Mouse (Mus musculus): Measurements from ENCODE around the gene Gm614.

Gene Gm614

DNA sequence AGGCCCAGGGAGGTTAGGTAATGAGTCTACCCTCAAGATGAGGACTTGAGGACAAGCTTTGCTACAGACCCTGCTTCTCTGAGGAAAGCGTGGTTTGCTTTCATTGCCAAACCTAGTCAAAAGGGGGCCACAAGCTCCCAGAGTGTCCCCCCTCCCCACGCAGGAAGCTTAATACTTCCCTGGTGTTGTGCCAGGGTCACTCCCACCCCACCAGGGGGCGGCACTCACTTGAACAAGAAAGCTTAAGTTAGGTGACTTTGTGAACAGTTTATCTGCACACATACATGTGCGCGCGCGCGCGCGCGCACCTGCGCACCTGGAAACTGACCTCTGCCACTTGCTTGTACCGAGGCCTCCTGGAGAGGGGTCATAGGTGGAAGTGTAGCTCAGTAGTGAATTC lies 7.2 kb downstream of the Gm614 start:
- DNase-seq, result peak; percentile 40 to 64

DNA sequence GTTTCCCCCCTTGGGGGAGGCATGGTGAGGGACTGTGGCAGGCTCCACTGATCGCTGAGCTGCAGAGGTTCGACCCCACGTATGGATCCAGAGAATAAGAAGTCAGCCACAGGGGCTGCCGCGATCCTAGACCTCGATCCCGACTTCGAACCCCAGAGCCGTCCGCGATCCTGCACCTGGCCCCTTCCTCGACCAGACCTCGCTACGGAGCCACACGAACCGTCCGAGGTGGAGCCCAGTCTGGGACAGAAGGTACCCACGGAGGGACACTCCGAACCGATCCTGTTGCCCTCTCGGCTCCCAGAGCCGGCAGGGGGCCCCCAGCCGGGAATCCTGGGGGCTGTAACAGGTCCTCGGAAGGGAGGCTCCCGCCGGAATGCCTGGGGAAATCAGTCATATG lies 9.1 kb downstream of the Gm614 start:
- DNase-seq, result peak; percentile 32 to 51

DNA sequence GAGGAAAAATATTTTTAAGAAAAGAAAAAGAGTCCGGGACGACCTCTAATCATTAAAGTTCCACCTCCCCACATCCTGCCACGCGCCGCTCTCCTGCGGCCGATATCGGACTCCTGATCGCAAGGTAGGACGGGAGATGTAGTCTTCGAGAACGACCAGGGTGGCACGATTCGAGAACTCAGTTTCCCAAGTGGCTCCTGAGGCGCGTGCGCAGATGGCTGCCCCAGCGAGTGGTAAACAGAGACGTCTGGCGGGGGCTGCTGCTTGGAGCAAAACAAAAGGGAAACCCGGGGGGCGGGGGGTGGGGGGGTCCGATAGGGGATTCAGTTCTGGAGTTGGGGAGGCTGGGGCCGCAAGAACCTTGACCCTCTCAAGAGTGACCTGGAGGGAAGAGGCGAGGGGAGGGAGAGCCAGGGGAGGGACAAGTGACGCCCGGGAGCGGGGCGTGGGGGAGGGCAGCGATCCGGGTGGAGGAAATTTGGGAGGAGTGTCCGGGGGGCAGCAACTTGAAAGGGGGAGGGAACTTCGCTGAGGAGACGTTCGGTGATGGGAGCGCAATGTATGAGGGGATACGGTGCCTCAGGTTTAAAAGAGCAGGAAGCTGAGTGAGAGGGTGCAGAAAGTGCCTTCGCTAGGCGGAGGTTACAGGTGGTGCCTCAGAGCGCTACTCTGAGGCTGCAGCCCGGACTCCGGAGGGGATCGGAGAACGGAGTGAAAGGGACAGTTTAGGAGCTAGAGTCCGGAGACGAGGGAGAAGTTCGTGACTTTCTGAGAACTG lies 9.7 kb downstream of the Gm614 start, which contains the start of gene Foxo4:
Foxo4 (plus strand) TSS at position 577 of the 778 bp plus-strand sequence.
- DNase-seq, result peak; percentile 88 to 93

DNA sequence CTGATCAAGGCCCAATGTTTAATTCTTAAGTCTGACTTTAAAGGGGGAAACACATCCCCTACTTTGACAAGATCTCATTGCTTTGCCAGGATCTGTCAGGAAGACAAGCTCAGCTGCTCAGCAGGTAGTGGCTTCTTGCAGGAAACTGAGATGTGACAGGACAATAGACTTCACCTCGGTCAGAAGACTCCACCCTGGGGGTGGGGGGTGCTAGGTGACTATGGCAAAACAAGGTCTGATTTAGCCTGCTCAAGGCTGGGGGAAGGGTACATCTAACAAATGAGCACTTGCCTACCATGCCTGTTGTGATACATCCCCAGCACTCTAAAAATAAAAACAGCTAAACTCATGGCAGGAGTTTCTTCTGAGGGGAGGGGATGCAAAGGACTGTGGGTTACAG lies 18.8 kb downstream of the Gm614 start:
- no peak for DNase-seq

DNA sequence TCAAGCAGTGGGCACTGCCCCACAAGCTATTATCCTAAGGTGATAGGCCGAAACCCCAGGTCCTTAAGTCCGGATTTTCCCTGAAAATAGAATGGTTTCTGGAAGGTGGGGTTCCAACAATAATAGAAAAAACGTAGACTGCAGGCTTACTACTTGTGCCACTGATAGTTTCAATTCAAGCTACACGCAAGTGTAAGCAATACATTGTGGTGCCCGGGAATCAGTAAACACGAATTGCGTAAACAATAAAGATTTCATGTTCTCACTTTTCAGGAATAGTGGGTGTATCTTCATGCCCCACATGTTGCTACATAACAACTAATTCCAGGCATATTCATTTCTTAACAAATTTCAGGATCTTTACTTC lies 41.0 kb downstream of the Gm614 start:
- DNase-seq, result no peak

DNA sequence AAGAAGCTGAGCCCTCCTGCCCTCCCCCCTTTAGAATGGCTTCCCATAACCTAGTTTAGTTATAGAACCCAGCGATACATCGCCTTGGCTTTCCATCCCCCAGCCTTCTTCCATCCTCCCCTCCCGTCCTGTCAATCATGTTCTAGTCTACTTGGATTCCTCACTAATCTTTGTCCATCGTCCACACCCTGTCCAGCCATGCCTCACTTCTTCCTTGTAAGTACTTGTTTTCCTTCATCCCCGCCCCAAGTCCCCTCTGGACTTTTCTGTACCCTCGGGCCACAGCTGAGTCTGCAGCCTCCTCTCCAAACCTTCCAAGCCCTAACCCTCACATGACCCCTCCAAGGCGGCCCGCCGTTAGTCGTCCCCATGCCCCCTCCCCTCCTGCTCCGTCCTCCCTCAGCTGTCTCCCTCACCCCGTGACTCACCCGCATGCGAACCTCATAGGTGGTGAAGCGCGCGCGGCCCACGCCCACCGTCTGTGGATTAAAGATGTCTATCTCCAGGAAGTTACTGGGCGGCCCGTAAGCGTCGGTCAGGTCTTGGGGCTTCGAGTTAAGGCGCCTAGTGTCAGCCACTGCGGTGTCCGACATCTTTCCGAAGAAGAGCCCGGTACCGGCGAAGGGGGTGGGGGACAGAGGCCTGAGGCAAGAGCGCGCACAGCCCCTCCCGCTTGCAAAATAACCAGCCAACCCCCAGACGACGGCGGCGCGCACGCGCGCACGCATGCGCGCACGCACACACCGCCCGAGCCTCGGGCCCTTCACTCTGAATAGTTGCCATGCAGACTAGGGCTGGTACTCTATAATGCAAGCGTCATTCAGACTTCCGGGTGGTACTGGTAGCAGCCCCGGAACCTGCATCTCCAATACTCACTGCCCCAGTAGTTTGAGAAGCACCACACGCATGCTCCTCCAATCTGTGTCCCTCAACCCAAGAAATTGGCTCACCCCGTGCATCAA lies 41.7 kb downstream of the Gm614 start, which contains the start of gene Snx12:
Snx12 (minus strand) TSS at position 730 of the 962 bp plus-strand sequence.
- peak; percentile 81 to 90 for DNase-seq

Data from kidney, postnatal 4 days (tissue).